Comparison of ENCODE assay signal across 21 mouse cellular contexts in the genomic region with DNA sequence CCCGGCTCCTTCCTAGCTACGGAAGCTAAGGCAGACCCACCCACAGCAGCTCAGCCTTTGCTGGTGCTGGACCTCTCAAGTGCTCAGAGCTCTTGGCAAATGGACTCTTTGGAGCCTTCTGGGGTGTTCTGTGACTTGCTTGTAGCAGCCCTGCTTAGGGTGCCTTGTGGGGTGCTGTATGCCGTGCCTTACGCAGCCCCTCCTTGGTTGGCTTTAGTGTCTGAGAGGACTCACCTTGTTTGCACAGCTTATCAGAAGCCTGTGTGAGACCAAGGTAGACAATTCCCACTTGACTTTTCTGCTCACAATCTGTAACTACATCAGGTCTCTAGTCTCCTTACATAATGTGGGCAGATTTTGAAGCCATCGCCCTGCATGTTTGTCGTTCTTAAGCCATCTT. TPM values are rescaled to one million over a fixed set of nuclear protein-coding genes. Genes with fewer than 3 reads are reported as not detected.
DNase-seq lines count a peak whose midpoint lies in the region; ATAC-seq and TF ChIP-seq lines count a peak whose summit lies in the region.
"Had no signal": no experiment of that assay in that cellular context is flagged by ENCODE, and none has a peak within 500 bp of the region (broad histone marks: within the 10 kb centered on the region; RNA-seq: fewer than 3 reads in every experiment).

No protein-coding gene starts in this region.

- 84% methylated on average over 6 of the region's 6 CpGs for WGBS in heart, embryonic 13.5 days
- WGBS in midbrain, embryonic 11.5 days: 98% methylated on average over 6 of the region's 6 CpGs
- 97% methylated on average over 6 of the region's 6 CpGs for WGBS in midbrain, embryonic 10.5 days
- WGBS in embryonic facial prominence, embryonic 15.5 days: 92% methylated on average over 6 of the region's 6 CpGs
- 83% methylated on average over 6 of the region's 6 CpGs for WGBS in stomach, postnatal 0 days

- peak overlapping the region; percentile 62; the same call in 1 of the 2 replicates for H3K9ac ChIP-seq in heart, embryonic 13.5 days
- no peak overlapping the region for H3K9ac ChIP-seq in midbrain, embryonic 11.5 days (ENCODE audit: low read length)
- H3K9ac ChIP-seq in embryonic facial prominence, embryonic 15.5 days: no peak overlapping the region
- H3K9ac ChIP-seq in stomach, postnatal 0 days (ENCODE audit: low read length): no peak overlapping the region
- H3K9ac ChIP-seq: forebrain, embryonic 15.5 days; heart, embryonic 15.5 days; liver, embryonic 15.5 days had no signal

- peaks cover 83% of the 10 kb centered on the region for H3K36me3 ChIP-seq in heart, embryonic 13.5 days
- peaks cover 3% of the 10 kb centered on the region; the same call in 1 of the 2 replicates for H3K36me3 ChIP-seq in midbrain, embryonic 11.5 days (ENCODE audit: control insufficient read depth, insufficient read depth, low read length)
- peaks cover 97% of the 10 kb centered on the region for H3K36me3 ChIP-seq in midbrain, embryonic 10.5 days
- peaks cover 83% of the 10 kb centered on the region for H3K36me3 ChIP-seq in embryonic facial prominence, embryonic 15.5 days
- peaks cover 17% of the 10 kb centered on the region for H3K36me3 ChIP-seq in stomach, postnatal 0 days (ENCODE audit: control insufficient read depth, insufficient read depth, low read length)

- H3K27ac ChIP-seq in heart, embryonic 13.5 days (replicated peaks): peak overlapping the region; percentile 70; the same call in 1 of the 2 replicates
- H3K27ac ChIP-seq in midbrain, embryonic 11.5 days (ENCODE audit: low read depth, low read length): no peak overlapping the region
- no peak overlapping the region for H3K27ac ChIP-seq in midbrain, embryonic 10.5 days (replicated peaks)
- H3K27ac ChIP-seq in embryonic facial prominence, embryonic 15.5 days (replicated peaks): 0 out of 2 replicates have a peak overlapping the region, but pooled peaks have one; percentile 28
- H3K27ac ChIP-seq in stomach, postnatal 0 days (replicated peaks): peak overlapping the region; percentile 20; the same call in 1 of the 2 replicates
- H3K27ac ChIP-seq: forebrain, embryonic 15.5 days; kidney, postnatal 0 days; liver, embryonic 15.5 days had no signal

- peaks cover 30% of the 10 kb centered on the region for H3K4me1 ChIP-seq in heart, embryonic 13.5 days
- no peaks in the 10 kb centered on the region for H3K4me1 ChIP-seq in midbrain, embryonic 11.5 days (ENCODE audit: control insufficient read depth, insufficient read depth, low read length)
- no peaks in the 10 kb centered on the region; the same call in 1 of the 2 replicates for H3K4me1 ChIP-seq in midbrain, embryonic 10.5 days
- peaks cover 15% of the 10 kb centered on the region; the same call in 1 of the 2 replicates for H3K4me1 ChIP-seq in embryonic facial prominence, embryonic 15.5 days
- no peaks in the 10 kb centered on the region for H3K4me1 ChIP-seq in stomach, postnatal 0 days (replicated peaks; ENCODE audit: control insufficient read depth, insufficient read depth)
- H3K4me1 ChIP-seq: forebrain, embryonic 15.5 days; liver, embryonic 15.5 days had no signal

- no peak for TF ChIP-seq CTCF in stomach, postnatal 0 days (IDR thresholded peaks at IDR 0.05; ENCODE audit: low read depth)

- H3K4me3 ChIP-seq in heart, embryonic 13.5 days: no peak overlapping the region
- no peak overlapping the region for H3K4me3 ChIP-seq in midbrain, embryonic 11.5 days (ENCODE audit: low read depth, low read length)
- H3K4me3 ChIP-seq in midbrain, embryonic 10.5 days: no peak overlapping the region
- H3K4me3 ChIP-seq in embryonic facial prominence, embryonic 15.5 days (replicated peaks): no peak overlapping the region
- no peak overlapping the region for H3K4me3 ChIP-seq in stomach, postnatal 0 days (ENCODE audit: low read depth, low read length)
- H3K4me3 ChIP-seq: erythroblast, embryonic 14.5 days; forebrain, embryonic 15.5 days; heart, embryonic 15.5 days; liver, embryonic 15.5 days had no signal

- no peaks in the 10 kb centered on the region for H3K27me3 ChIP-seq in heart, embryonic 13.5 days (replicated peaks)
- H3K27me3 ChIP-seq in midbrain, embryonic 11.5 days (ENCODE audit: control insufficient read depth, insufficient read depth, low read length): no peaks in the 10 kb centered on the region
- H3K27me3 ChIP-seq in midbrain, embryonic 10.5 days (ENCODE audit: low read depth, poor library complexity, severe bottlenecking): no peaks in the 10 kb centered on the region
- H3K27me3 ChIP-seq in embryonic facial prominence, embryonic 15.5 days: no peaks in the 10 kb centered on the region
- H3K27me3 ChIP-seq in stomach, postnatal 0 days (ENCODE audit: control insufficient read depth, insufficient read depth, low read length): no peaks in the 10 kb centered on the region
- H3K27me3 ChIP-seq: forebrain, embryonic 15.5 days; heart, embryonic 15.5 days; liver, embryonic 15.5 days had no signal

- ATAC-seq in heart, embryonic 13.5 days (ENCODE audit: extremely low read depth, insufficient number of reproducible peaks, low FRiP score, low TSS enrichment): no peak
- no peak for ATAC-seq in midbrain, embryonic 11.5 days (ENCODE audit: low FRiP score)
- ATAC-seq in embryonic facial prominence, embryonic 15.5 days (ENCODE audit: insufficient number of reproducible peaks, low FRiP score, low TSS enrichment, low read depth): no peak
- ATAC-seq in stomach, postnatal 0 days (ENCODE audit: low FRiP score, low TSS enrichment): no peak; the same call in 1 of the 2 replicates
- ATAC-seq: forebrain, embryonic 15.5 days had no signal

- H3K9me3 ChIP-seq in heart, embryonic 13.5 days: no peaks in the 10 kb centered on the region
- no peaks in the 10 kb centered on the region for H3K9me3 ChIP-seq in midbrain, embryonic 11.5 days (ENCODE audit: control insufficient read depth, low read length)
- H3K9me3 ChIP-seq in midbrain, embryonic 10.5 days (replicated peaks): no peaks in the 10 kb centered on the region
- H3K9me3 ChIP-seq in embryonic facial prominence, embryonic 15.5 days (replicated peaks): no peaks in the 10 kb centered on the region
- no peaks in the 10 kb centered on the region for H3K9me3 ChIP-seq in stomach, postnatal 0 days (ENCODE audit: control insufficient read depth, low read length)
- H3K9me3 ChIP-seq: forebrain, embryonic 15.5 days; heart, embryonic 15.5 days; liver, embryonic 15.5 days had no signal

- DNase-seq in heart, adult 8-10 months (ENCODE audit: low spot score): no peak
- DNase-seq in midbrain, embryonic 11.5 days (ENCODE audit: low spot score, missing footprints): peak; percentile 80
- no peak for DNase-seq in midbrain, embryonic 10.5 days (ENCODE audit: low spot score)
- no peak for DNase-seq in stomach, postnatal 0 days (ENCODE audit: low spot score)
- no peak for DNase-seq in thymus, postnatal 25 days
- DNase-seq in urinary bladder, postnatal 4 days (ENCODE audit: low spot score in 2 of 2): no peak
- DNase-seq: adrenal gland, postnatal 25 days; B cell, adult 2 months; cerebellum, adult 11 months; heart, postnatal 4 days; kidney, adult 11 months; layer of hippocampus, postnatal 36 days; lung, postnatal 4 days; right cerebral cortex, postnatal 25 days had no signal

- no peak for TF ChIP-seq EP300 in stomach, postnatal 0 days (optimal IDR thresholded peaks at IDR 0.05)

- H3K4me2 ChIP-seq in heart, embryonic 13.5 days: no peak overlapping the region
- H3K4me2 ChIP-seq in midbrain, embryonic 11.5 days: no peak overlapping the region
- no peak overlapping the region for H3K4me2 ChIP-seq in embryonic facial prominence, embryonic 15.5 days (replicated peaks)
- no peak overlapping the region for H3K4me2 ChIP-seq in stomach, postnatal 0 days (replicated peaks; ENCODE audit: low read depth)
- H3K4me2 ChIP-seq: forebrain, embryonic 15.5 days; liver, embryonic 15.5 days had no signal

RNA-seq across cellular contexts. Expression of a gene that starts 20.8 kb away (rescaled TPM):
- polyA plus RNA-seq in heart, embryonic 13.5 days (2015; fragmentation: Nextera tagmentation; extraction: Ambion mirVana): 29.9 and 30.4 TPM in 2 replicates
- total RNA-seq in heart, adult 8-10 months (2022): 10 to 100 TPM; 87.6 to 95.8 (median 92.4) TPM
- 35.9 and 37.3 TPM in 2 replicates for polyA plus RNA-seq in midbrain, embryonic 11.5 days (2014; fragmentation: Nextera tagmentation; extraction: Ambion mirVana)
- 35.8 and 36.4 TPM in 2 replicates for polyA plus RNA-seq in midbrain, embryonic 10.5 days (2016; fragmentation: Nextera tagmentation; extraction: Ambion mirVana)
- 51.3 and 52.1 TPM in 2 replicates for polyA plus RNA-seq in embryonic facial prominence, embryonic 15.5 days (2015; fragmentation: Nextera tagmentation; extraction: Ambion mirVana)
- polyA plus RNA-seq in stomach, postnatal 0 days (2015; fragmentation: Nextera tagmentation; extraction: Ambion mirVana): 25.7 and 26.1 TPM in 2 replicates

RNA-seq across cellular contexts. Expression of a gene that starts 34.6 kb away (rescaled TPM):
- 1.2 and 1.7 TPM in 2 replicates for polyA plus RNA-seq in heart, embryonic 13.5 days (2015; fragmentation: Nextera tagmentation; extraction: Ambion mirVana)
- 1 to 10 TPM; 1.6 to 3.4 (median 1.9) TPM for total RNA-seq in heart, adult 8-10 months (2022)
- 2.8 and 3.4 TPM in 2 replicates for polyA plus RNA-seq in midbrain, embryonic 11.5 days (2014; fragmentation: Nextera tagmentation; extraction: Ambion mirVana)
- polyA plus RNA-seq in midbrain, embryonic 10.5 days (2016; fragmentation: Nextera tagmentation; extraction: Ambion mirVana): 1.1 and 2.2 TPM in 2 replicates
- polyA plus RNA-seq in embryonic facial prominence, embryonic 15.5 days (2015; fragmentation: Nextera tagmentation; extraction: Ambion mirVana): 1.7 and 2.6 TPM in 2 replicates
- 3.8 and 4.1 TPM in 2 replicates for polyA plus RNA-seq in stomach, postnatal 0 days (2015; fragmentation: Nextera tagmentation; extraction: Ambion mirVana)
- polyA plus RNA-seq: erythroblast, embryonic 14.5 days had no signal

Comparison
In these comparisons a context has a peak if more than half of its experiments do, and no peak if none do; other contexts are left out.
1. H3K27ac ChIP-seq: peak in heart, embryonic 13.5 days (single experiment), embryonic facial prominence, embryonic 15.5 days (single experiment) and stomach, postnatal 0 days (single experiment); none in midbrain, embryonic 11.5 days (single experiment) and midbrain, embryonic 10.5 days (single experiment).